Mouse (Mus musculus): ENCODE data around the gene Cacng4. TPM values are rescaled to one million over a fixed set of nuclear protein-coding genes. Genes with fewer than 3 reads are reported as not detected.

Gene Cacng4
- 43.2 and 52.5 TPM in 2 replicates for polyA plus RNA-seq (2015; fragmentation: Nextera tagmentation; extraction: Ambion mirVana)

GRCm38 (mm10) chr11:107794547-107795269 lies at the start of gene Cacng4:
Gene Cacng4, minus strand, starts transcription at chr11:107794557.
- under 1% methylated on average over 44 of the region's 73 CpGs for WGBS
- no peaks in the 10 kb centered on the region for H3K9me3 ChIP-seq (replicated peaks)
- H3K4me1 ChIP-seq, result peaks cover 60% of the 10 kb centered on the region
- H3K27ac ChIP-seq (replicated peaks), result peak within 1 kb of the TSS; percentile 97
- peak within 1 kb of the TSS; percentile 82 for H3K9ac ChIP-seq (replicated peaks)
- H3K4me3 ChIP-seq (replicated peaks), result peak within 1 kb of the TSS; percentile 78
- H3K27me3 ChIP-seq (replicated peaks), result no peaks in the 10 kb centered on the region
- peaks cover 2% of the 10 kb centered on the region; the same call in 1 of the 2 replicates for H3K36me3 ChIP-seq
- peak within 1 kb of the TSS; percentile 83 for H3K4me2 ChIP-seq
- ATAC-seq (ENCODE audit: low FRiP score), result peak; percentile 77

- H3K4me2 ChIP-seq, result no peak overlapping the region
- 0 out of 2 replicates have a peak overlapping the region, but pooled peaks have one; percentile 33 for H3K27ac ChIP-seq (replicated peaks)
- H3K9ac ChIP-seq (replicated peaks), result no peak overlapping the region
- no peaks in the 10 kb centered on the region for H3K9me3 ChIP-seq (replicated peaks)
- peaks cover 13% of the 10 kb centered on the region for H3K4me1 ChIP-seq
- no peak overlapping the region for H3K4me3 ChIP-seq (replicated peaks)
- H3K27me3 ChIP-seq (replicated peaks), result no peaks in the 10 kb centered on the region
- no peak for ATAC-seq (ENCODE audit: low FRiP score)
- WGBS, result 52% methylated on average over 7 of the region's 7 CpGs
- no peaks in the 10 kb centered on the region for H3K36me3 ChIP-seq
Measured at GRCm38 (mm10) chr11:107833351-107834040, 39.1 kb upstream of the Cacng4 start.

GRCm38 (mm10) chr11:107817196-107817595 lies 22.8 kb upstream of the Cacng4 start:
- Histone ChIP-seq H3K9ac (replicated peaks) (no peak overlapping the region), H3K36me3 (no peaks in the 10 kb centered on the region), H3K4me1 (peaks cover 20% of the 10 kb centered on the region), H3K27ac (replicated peaks) (no peak overlapping the region), H3K4me2 (no peak overlapping the region), H3K27me3 (replicated peaks) (no peaks in the 10 kb centered on the region), H3K4me3 (replicated peaks) (no peak overlapping the region), H3K9me3 (replicated peaks) (no peaks in the 10 kb centered on the region)
- no peak for ATAC-seq (ENCODE audit: low FRiP score)
- 49% methylated on average over 5 of the region's 5 CpGs for WGBS

- H3K9ac ChIP-seq (replicated peaks), result no peak overlapping the region
- peak; percentile 81 for ATAC-seq (ENCODE audit: low FRiP score)
- peak overlapping the region; percentile 46 for H3K4me2 ChIP-seq
- no peaks in the 10 kb centered on the region for H3K9me3 ChIP-seq (replicated peaks)
- H3K27me3 ChIP-seq (replicated peaks), result 0 out of 2 replicates have a peak, but pooled peaks cover 4% of the 10 kb centered on the region
- no peak overlapping the region for H3K4me3 ChIP-seq (replicated peaks)
- H3K27ac ChIP-seq (replicated peaks), result peak overlapping the region; percentile 60
- H3K36me3 ChIP-seq, result no peaks in the 10 kb centered on the region
- H3K4me1 ChIP-seq, result peaks cover 28% of the 10 kb centered on the region
- WGBS, result 3% methylated on average over 21 of the region's 21 CpGs
Measured at GRCm38 (mm10) chr11:107812941-107813648, 18.7 kb upstream of the Cacng4 start.

- H3K9ac ChIP-seq (replicated peaks), result no peak overlapping the region
- H3K4me2 ChIP-seq, result peak overlapping the region; percentile 46
- WGBS, result 16% methylated on average over 4 of the region's 4 CpGs
Measured at GRCm38 (mm10) chr11:107812429-107812828, 18.1 kb upstream of the Cacng4 start.

GRCm38 (mm10) chr11:107808508-107808907 lies 14.2 kb upstream of the Cacng4 start:
- WGBS, result 79% methylated on average over 8 of the region's 8 CpGs
- H3K27ac ChIP-seq (replicated peaks), result no peak overlapping the region
- no peak overlapping the region for H3K4me3 ChIP-seq (replicated peaks)
- no peak overlapping the region for H3K9ac ChIP-seq (replicated peaks)
- 0 out of 2 replicates have a peak, but pooled peaks cover 4% of the 10 kb centered on the region for H3K27me3 ChIP-seq (replicated peaks)
- no peaks in the 10 kb centered on the region for H3K9me3 ChIP-seq (replicated peaks)
- no peak overlapping the region for H3K4me2 ChIP-seq
- no peaks in the 10 kb centered on the region for H3K36me3 ChIP-seq
- no peak for ATAC-seq (ENCODE audit: low FRiP score)
- peaks cover 24% of the 10 kb centered on the region for H3K4me1 ChIP-seq

More at GRCm38 (mm10) chr11:107812429-107812828, 18.1 kb upstream of the Cacng4 start:
- peak; percentile 53; the same call in 1 of the 2 replicates for ATAC-seq (ENCODE audit: low FRiP score)
- Histone ChIP-seq H3K27ac (replicated peaks) (peak overlapping the region; percentile 60), H3K36me3 (no peaks in the 10 kb centered on the region), H3K27me3 (replicated peaks) (0 out of 2 replicates have a peak, but pooled peaks cover 4% of the 10 kb centered on the region), H3K9me3 (replicated peaks) (no peaks in the 10 kb centered on the region), H3K4me1 (peaks cover 30% of the 10 kb centered on the region), H3K4me3 (replicated peaks) (no peak overlapping the region)

- Histone ChIP-seq H3K36me3 (no peaks in the 10 kb centered on the region), H3K27ac (replicated peaks) (no peak overlapping the region), H3K9ac (replicated peaks) (no peak overlapping the region), H3K4me2 (no peak overlapping the region), H3K4me3 (replicated peaks) (no peak overlapping the region), H3K9me3 (replicated peaks) (no peaks in the 10 kb centered on the region), H3K4me1 (peaks cover 20% of the 10 kb centered on the region), H3K27me3 (replicated peaks) (0 out of 2 replicates have a peak, but pooled peaks cover 4% of the 10 kb centered on the region)
- WGBS, result 45% methylated on average over 1 of the region's 1 CpGs
- ATAC-seq (ENCODE audit: low FRiP score), result no peak
Measured at GRCm38 (mm10) chr11:107806058-107806457, 11.7 kb upstream of the Cacng4 start.

GRCm38 (mm10) chr11:107801946-107802345 lies 7.6 kb upstream of the Cacng4 start:
- no peaks in the 10 kb centered on the region for H3K36me3 ChIP-seq

GRCm38 (mm10) chr11:107799331-107799730 lies 5.0 kb upstream of the Cacng4 start:
- Histone ChIP-seq H3K4me2 (no peak overlapping the region), H3K4me3 (replicated peaks) (no peak overlapping the region), H3K4me1 (peaks cover 52% of the 10 kb centered on the region), H3K36me3 (no peaks in the 10 kb centered on the region), H3K9ac (replicated peaks) (no peak overlapping the region), H3K27ac (replicated peaks) (no peak overlapping the region), H3K9me3 (replicated peaks) (no peaks in the 10 kb centered on the region), H3K27me3 (replicated peaks) (no peaks in the 10 kb centered on the region)
- ATAC-seq (ENCODE audit: low FRiP score), result no peak
- WGBS, result 22% methylated on average over 9 of the region's 9 CpGs

More at GRCm38 (mm10) chr11:107801946-107802345, 7.6 kb upstream of the Cacng4 start:
- Histone ChIP-seq H3K4me1 (peaks cover 36% of the 10 kb centered on the region), H3K27me3 (replicated peaks) (no peaks in the 10 kb centered on the region), H3K27ac (replicated peaks) (no peak overlapping the region), H3K9ac (replicated peaks) (no peak overlapping the region), H3K4me2 (no peak overlapping the region), H3K9me3 (replicated peaks) (no peaks in the 10 kb centered on the region), H3K4me3 (replicated peaks) (no peak overlapping the region)
- 59% methylated on average over 3 of the region's 3 CpGs for WGBS
- ATAC-seq (ENCODE audit: low FRiP score), result no peak

- 39% methylated on average over 7 of the region's 7 CpGs for WGBS
- peaks cover 53% of the 10 kb centered on the region for H3K4me1 ChIP-seq
- ATAC-seq (ENCODE audit: low FRiP score), result no peak
Measured at GRCm38 (mm10) chr11:107796346-107796745, 2.0 kb upstream of the Cacng4 start.

GRCm38 (mm10) chr11:107795384-107796035 lies 1.2 kb upstream of the Cacng4 start:
- Histone ChIP-seq H3K36me3 (no peaks in the 10 kb centered on the region), H3K4me2 (peak overlapping the region; percentile 83), H3K27me3 (replicated peaks) (no peaks in the 10 kb centered on the region), H3K9me3 (replicated peaks) (no peaks in the 10 kb centered on the region), H3K27ac (replicated peaks) (peak overlapping the region; percentile 97), H3K4me1 (peaks cover 57% of the 10 kb centered on the region), H3K9ac (replicated peaks) (peak overlapping the region; percentile 82), H3K4me3 (replicated peaks) (peak overlapping the region; percentile 78)
- under 1% methylated on average over 9 of the region's 9 CpGs for WGBS
- ATAC-seq (ENCODE audit: low FRiP score), result no peak

More at GRCm38 (mm10) chr11:107796346-107796745, 2.0 kb upstream of the Cacng4 start:
- Histone ChIP-seq H3K4me3 (replicated peaks) (no peak overlapping the region), H3K4me2 (no peak overlapping the region), H3K27me3 (replicated peaks) (no peaks in the 10 kb centered on the region), H3K9me3 (replicated peaks) (no peaks in the 10 kb centered on the region), H3K9ac (replicated peaks) (no peak overlapping the region), H3K27ac (replicated peaks) (peak overlapping the region; percentile 97; the same call in 1 of the 2 replicates), H3K36me3 (no peaks in the 10 kb centered on the region)
